Mouse (Mus musculus): ENCODE measurements around the gene Nudt1. TPM values are rescaled to one million over a fixed set of nuclear protein-coding genes. Genes with fewer than 3 reads are reported as not detected.

Gene Nudt1
- 37.0 and 38.4 TPM in 2 replicates for polyA plus RNA-seq (2015; fragmentation: Nextera tagmentation; extraction: Ambion mirVana)

DNA sequence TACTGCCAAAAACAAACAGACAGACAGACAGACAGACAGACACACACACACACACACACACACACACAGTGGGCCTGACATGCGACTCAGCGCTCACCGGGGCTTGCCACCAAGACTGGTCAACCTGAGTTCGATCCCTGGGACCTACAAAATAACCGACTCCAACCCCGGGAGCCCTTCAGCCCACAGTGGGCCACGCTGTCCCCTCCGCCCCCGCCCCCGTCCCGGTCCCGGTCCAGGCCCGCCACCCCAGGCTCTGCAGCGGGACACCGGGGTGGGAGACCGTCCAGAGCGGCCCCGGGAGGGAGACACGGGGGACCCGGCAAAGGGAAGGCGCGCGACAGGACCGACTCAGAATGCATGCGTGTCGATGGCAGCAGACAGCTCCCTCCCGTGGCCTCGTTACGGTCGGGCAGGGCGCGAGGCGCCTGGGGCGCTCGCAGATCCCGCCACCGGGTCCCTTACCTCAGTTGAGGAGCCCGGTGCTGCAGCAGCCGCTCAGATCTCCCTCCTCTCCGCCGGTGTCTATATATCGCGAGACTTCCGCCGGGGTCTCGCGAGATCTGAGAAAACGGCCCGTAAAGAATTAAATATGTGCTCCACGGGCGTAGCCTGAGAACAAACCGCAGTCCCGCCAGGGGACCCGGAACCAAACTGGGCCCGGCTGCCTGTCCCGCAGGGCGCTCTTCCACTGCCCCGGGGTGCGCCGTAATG, at the start of gene Nudt1, which contains the start of gene Mad1l1:
Gene Nudt1, plus strand, starts transcription at position 615 of the 714 bp plus-strand sequence.
Gene Mad1l1, minus strand, starts transcription at position 511 of the 714 bp plus-strand sequence.
- peak within 1 kb of the TSS; percentile 93 for H3K9ac ChIP-seq (ENCODE audit: low read length)
- H3K4me1 ChIP-seq (ENCODE audit: control insufficient read depth, insufficient read depth, low read length): peaks cover 7% of the 10 kb centered on the region
- peak within 1 kb of the TSS; percentile 56 for H3K4me2 ChIP-seq (ENCODE audit: low read depth, low read length)
- peak; percentile 94 for ATAC-seq (ENCODE audit: insufficient read depth, low FRiP score)
- H3K27ac ChIP-seq (ENCODE audit: low read length): peak within 1 kb of the TSS; percentile 75
- H3K27me3 ChIP-seq (ENCODE audit: control insufficient read depth, insufficient read depth, low read length): no peaks in the 10 kb centered on the region
- no peaks in the 10 kb centered on the region for H3K9me3 ChIP-seq (replicated peaks; ENCODE audit: control insufficient read depth, low read length)
- peak within 1 kb of the TSS; percentile 72 for H3K4me3 ChIP-seq (replicated peaks; ENCODE audit: low read length)
- under 1% methylated on average over 60 of the region's 60 CpGs for WGBS
- H3K36me3 ChIP-seq (ENCODE audit: control insufficient read depth, insufficient read depth, low read length): no peaks in the 10 kb centered on the region

DNA sequence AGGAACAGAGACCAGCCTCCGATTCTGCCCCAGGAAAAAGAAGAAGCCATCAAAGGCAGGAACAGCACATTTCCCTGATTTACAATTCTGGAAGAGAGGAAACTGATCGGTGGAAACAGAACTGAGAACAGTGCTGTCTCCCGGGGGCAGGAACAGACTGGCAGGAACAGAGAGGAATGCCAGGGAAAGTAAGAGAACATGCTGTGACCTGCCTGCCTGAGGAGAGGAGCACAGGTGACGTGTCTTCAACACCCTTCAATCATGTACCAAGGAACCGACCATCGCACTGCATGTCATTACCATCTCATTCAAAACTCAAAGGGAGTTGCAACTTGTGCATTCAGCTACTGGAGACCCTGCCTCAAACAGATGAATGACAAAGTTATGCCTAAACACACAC, 44.7 kb upstream of the Nudt1 start:
- H3K9ac ChIP-seq (ENCODE audit: low read length): no peak overlapping the region
- no peaks in the 10 kb centered on the region for H3K9me3 ChIP-seq (replicated peaks; ENCODE audit: control insufficient read depth, low read length)
- no peak overlapping the region for H3K4me2 ChIP-seq (ENCODE audit: low read depth, low read length)
- ATAC-seq (ENCODE audit: insufficient read depth, low FRiP score): no peak
- no peak overlapping the region for H3K27ac ChIP-seq (ENCODE audit: low read length)
- H3K4me3 ChIP-seq (replicated peaks; ENCODE audit: low read length): no peak overlapping the region
- WGBS: 85% methylated on average over 6 of the region's 6 CpGs
- H3K27me3 ChIP-seq (ENCODE audit: control insufficient read depth, insufficient read depth, low read length): no peaks in the 10 kb centered on the region
- no peaks in the 10 kb centered on the region for H3K36me3 ChIP-seq (ENCODE audit: control insufficient read depth, insufficient read depth, low read length)
- no peaks in the 10 kb centered on the region for H3K4me1 ChIP-seq (ENCODE audit: control insufficient read depth, insufficient read depth, low read length)

- H3K36me3 ChIP-seq (ENCODE audit: control insufficient read depth, insufficient read depth, low read length): no peaks in the 10 kb centered on the region
- ATAC-seq (ENCODE audit: insufficient read depth, low FRiP score): no peak
- no peaks in the 10 kb centered on the region for H3K9me3 ChIP-seq (replicated peaks; ENCODE audit: control insufficient read depth, low read length)
- WGBS: 83% methylated on average over 9 of the region's 9 CpGs
- no peak overlapping the region for H3K9ac ChIP-seq (ENCODE audit: low read length)
- 0 out of 2 replicates have a peak, but pooled peaks cover 3% of the 10 kb centered on the region for H3K4me1 ChIP-seq (ENCODE audit: control insufficient read depth, insufficient read depth, low read length)
- no peak overlapping the region for H3K4me2 ChIP-seq (ENCODE audit: low read depth, low read length)
- no peak overlapping the region for H3K4me3 ChIP-seq (replicated peaks; ENCODE audit: low read length)
- H3K27ac ChIP-seq (ENCODE audit: low read length): no peak overlapping the region
- no peaks in the 10 kb centered on the region for H3K27me3 ChIP-seq (ENCODE audit: control insufficient read depth, insufficient read depth, low read length)
Observed at GRCm38 (mm10) chr5:140280205-140280604, 41.3 kb upstream of the Nudt1 start.

DNA sequence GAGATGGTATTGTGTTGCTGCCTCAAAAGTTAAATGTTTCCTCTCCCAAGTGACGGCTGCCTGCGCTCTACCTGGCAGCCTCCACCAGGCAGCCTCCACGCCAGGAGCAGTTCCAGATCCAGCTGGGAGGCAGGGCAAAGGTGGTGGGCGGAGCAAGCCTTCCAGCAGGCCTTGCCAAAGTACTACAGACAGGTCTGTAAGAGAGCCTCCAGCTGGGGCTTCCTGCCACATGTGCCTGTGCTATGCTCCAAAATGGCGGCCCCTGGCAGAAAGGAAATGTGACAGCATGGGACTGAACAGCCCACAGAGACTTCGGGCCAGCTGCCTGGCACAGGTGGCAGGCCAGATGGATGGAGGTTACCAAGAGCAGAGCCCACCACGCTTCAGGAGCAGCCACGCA, 39.1 kb upstream of the Nudt1 start:
- H3K36me3 ChIP-seq (ENCODE audit: control insufficient read depth, insufficient read depth, low read length): no peaks in the 10 kb centered on the region
- H3K4me1 ChIP-seq (ENCODE audit: control insufficient read depth, insufficient read depth, low read length): 0 out of 2 replicates have a peak, but pooled peaks cover 3% of the 10 kb centered on the region
- H3K27me3 ChIP-seq (ENCODE audit: control insufficient read depth, insufficient read depth, low read length): no peaks in the 10 kb centered on the region
- no peak overlapping the region for H3K9ac ChIP-seq (ENCODE audit: low read length)
- WGBS: 74% methylated on average over 8 of the region's 8 CpGs
- no peaks in the 10 kb centered on the region for H3K9me3 ChIP-seq (replicated peaks; ENCODE audit: control insufficient read depth, low read length)
- H3K4me3 ChIP-seq (replicated peaks; ENCODE audit: low read length): no peak overlapping the region
- no peak overlapping the region for H3K4me2 ChIP-seq (ENCODE audit: low read depth, low read length)
- peak; percentile 69; the same call in 1 of the 2 replicates for ATAC-seq (ENCODE audit: insufficient read depth, low FRiP score)
- no peak overlapping the region for H3K27ac ChIP-seq (ENCODE audit: low read length)

DNA sequence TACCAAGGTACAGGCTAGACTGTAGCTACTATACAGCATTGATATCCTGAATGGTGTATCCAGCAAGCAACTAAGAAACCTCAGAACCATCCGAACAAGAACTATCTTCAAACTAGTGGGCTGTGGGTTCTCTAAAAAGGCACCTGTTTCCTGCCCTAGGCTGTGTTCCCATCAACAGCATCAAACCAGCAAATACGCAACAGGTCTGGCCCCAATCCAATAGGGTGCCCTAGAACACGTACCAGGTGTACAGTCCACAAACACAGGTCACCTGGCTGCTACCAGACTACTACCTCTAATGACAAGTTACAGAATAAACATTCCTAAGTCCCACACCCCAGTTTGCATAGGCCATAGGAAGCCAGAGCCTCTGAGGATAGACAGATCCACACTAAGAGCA, 38.6 kb upstream of the Nudt1 start:
- H3K4me3 ChIP-seq (replicated peaks; ENCODE audit: low read length): no peak overlapping the region
- H3K4me2 ChIP-seq (ENCODE audit: low read depth, low read length): no peak overlapping the region
- H3K36me3 ChIP-seq (ENCODE audit: control insufficient read depth, insufficient read depth, low read length): no peaks in the 10 kb centered on the region
- H3K27me3 ChIP-seq (ENCODE audit: control insufficient read depth, insufficient read depth, low read length): no peaks in the 10 kb centered on the region
- no peak overlapping the region for H3K9ac ChIP-seq (ENCODE audit: low read length)
- no peak overlapping the region for H3K27ac ChIP-seq (ENCODE audit: low read length)
- ATAC-seq (ENCODE audit: insufficient read depth, low FRiP score): no peak
- no peaks in the 10 kb centered on the region for H3K9me3 ChIP-seq (replicated peaks; ENCODE audit: control insufficient read depth, low read length)
- 0 out of 2 replicates have a peak, but pooled peaks cover 3% of the 10 kb centered on the region for H3K4me1 ChIP-seq (ENCODE audit: control insufficient read depth, insufficient read depth, low read length)
- 90% methylated on average over 3 of the region's 3 CpGs for WGBS

- no peaks in the 10 kb centered on the region for H3K27me3 ChIP-seq (ENCODE audit: control insufficient read depth, insufficient read depth, low read length)
- no peak overlapping the region for H3K9ac ChIP-seq (ENCODE audit: low read length)
- WGBS: 92% methylated on average over 2 of the region's 2 CpGs
- H3K4me2 ChIP-seq (ENCODE audit: low read depth, low read length): no peak overlapping the region
- H3K36me3 ChIP-seq (ENCODE audit: control insufficient read depth, insufficient read depth, low read length): peaks cover 2% of the 10 kb centered on the region; the same call in 1 of the 2 replicates
- H3K4me1 ChIP-seq (ENCODE audit: control insufficient read depth, insufficient read depth, low read length): 0 out of 2 replicates have a peak, but pooled peaks cover 3% of the 10 kb centered on the region
- H3K9me3 ChIP-seq (replicated peaks; ENCODE audit: control insufficient read depth, low read length): no peaks in the 10 kb centered on the region
- no peak overlapping the region for H3K27ac ChIP-seq (ENCODE audit: low read length)
- ATAC-seq (ENCODE audit: insufficient read depth, low FRiP score): no peak
- no peak overlapping the region for H3K4me3 ChIP-seq (replicated peaks; ENCODE audit: low read length)
Observed at GRCm38 (mm10) chr5:140284011-140284410, 37.4 kb upstream of the Nudt1 start.

DNA sequence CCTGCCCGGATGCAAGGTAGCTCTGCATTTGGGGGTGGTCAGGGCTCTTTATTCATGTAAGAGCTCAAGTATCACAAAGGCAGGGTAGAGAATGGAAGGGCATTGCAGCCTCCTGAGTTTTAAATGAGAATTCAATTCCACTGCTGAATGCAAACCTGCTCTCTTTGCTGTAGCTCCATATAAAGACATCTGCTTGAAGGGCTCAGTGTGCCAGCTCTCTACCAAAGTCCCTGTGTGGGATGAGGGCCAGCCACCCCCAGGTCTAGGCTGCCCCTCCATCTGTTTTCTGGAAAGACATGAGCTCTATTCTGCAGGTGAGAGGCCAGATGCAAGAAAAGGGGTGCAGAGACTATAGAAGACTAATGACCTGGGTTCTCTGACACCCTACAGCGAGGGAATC, 36.7 kb upstream of the Nudt1 start:
- no peak for ATAC-seq (ENCODE audit: insufficient read depth, low FRiP score)
- Histone ChIP-seq H3K36me3 (ENCODE audit: control insufficient read depth, insufficient read depth, low read length) (peaks cover 9% of the 10 kb centered on the region), H3K27me3 (ENCODE audit: control insufficient read depth, insufficient read depth, low read length) (no peaks in the 10 kb centered on the region), H3K9ac (ENCODE audit: low read length) (no peak overlapping the region), H3K27ac (ENCODE audit: low read length) (no peak overlapping the region), H3K4me3 (replicated peaks; ENCODE audit: low read length) (no peak overlapping the region), H3K4me1 (ENCODE audit: control insufficient read depth, insufficient read depth, low read length) (0 out of 2 replicates have a peak, but pooled peaks cover 3% of the 10 kb centered on the region), H3K4me2 (ENCODE audit: low read depth, low read length) (no peak overlapping the region), H3K9me3 (replicated peaks; ENCODE audit: control insufficient read depth, low read length) (no peaks in the 10 kb centered on the region)
- WGBS: 80% methylated on average over 2 of the region's 2 CpGs

- Histone ChIP-seq H3K4me3 (replicated peaks; ENCODE audit: low read length) (no peak overlapping the region), H3K27ac (ENCODE audit: low read length) (no peak overlapping the region), H3K9ac (ENCODE audit: low read length) (no peak overlapping the region), H3K9me3 (replicated peaks; ENCODE audit: control insufficient read depth, low read length) (no peaks in the 10 kb centered on the region), H3K36me3 (ENCODE audit: control insufficient read depth, insufficient read depth, low read length) (peaks cover 13% of the 10 kb centered on the region), H3K4me2 (ENCODE audit: low read depth, low read length) (no peak overlapping the region), H3K27me3 (ENCODE audit: control insufficient read depth, insufficient read depth, low read length) (no peaks in the 10 kb centered on the region), H3K4me1 (ENCODE audit: control insufficient read depth, insufficient read depth, low read length) (no peaks in the 10 kb centered on the region)
- ATAC-seq (ENCODE audit: insufficient read depth, low FRiP score): no peak
- whole genome bisulfite sequencing: 84% methylated on average over 3 of the region's 3 CpGs
Observed at GRCm38 (mm10) chr5:140288287-140288686, 33.2 kb upstream of the Nudt1 start.

DNA sequence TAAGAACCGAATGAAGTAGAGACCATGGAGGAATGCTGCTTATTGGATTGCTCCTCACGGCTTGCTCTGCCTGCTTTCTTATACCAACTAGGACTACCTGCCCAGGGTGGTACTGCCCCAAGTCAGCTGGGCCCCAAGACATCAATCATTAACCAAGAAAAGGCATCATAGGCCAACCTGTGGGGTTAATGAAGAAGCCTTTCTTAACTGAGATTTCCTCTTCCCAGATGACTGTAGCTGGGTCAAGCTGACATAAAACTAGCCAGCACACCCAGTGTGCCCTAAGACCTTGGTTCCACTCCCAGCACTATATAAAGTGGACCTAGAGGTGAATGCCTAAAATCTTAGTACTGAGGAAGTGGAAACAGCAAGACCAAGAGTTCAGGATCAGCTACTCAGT, 32.3 kb upstream of the Nudt1 start:
- no peaks in the 10 kb centered on the region for H3K27me3 ChIP-seq (ENCODE audit: control insufficient read depth, insufficient read depth, low read length)
- no peaks in the 10 kb centered on the region for H3K4me1 ChIP-seq (ENCODE audit: control insufficient read depth, insufficient read depth, low read length)
- H3K4me3 ChIP-seq (replicated peaks; ENCODE audit: low read length): no peak overlapping the region
- H3K9me3 ChIP-seq (replicated peaks; ENCODE audit: control insufficient read depth, low read length): no peaks in the 10 kb centered on the region
- H3K4me2 ChIP-seq (ENCODE audit: low read depth, low read length): no peak overlapping the region
- H3K27ac ChIP-seq (ENCODE audit: low read length): no peak overlapping the region
- peaks cover 13% of the 10 kb centered on the region for H3K36me3 ChIP-seq (ENCODE audit: control insufficient read depth, insufficient read depth, low read length)
- no peak overlapping the region for H3K9ac ChIP-seq (ENCODE audit: low read length)
- WGBS: 92% methylated on average over 2 of the region's 2 CpGs
- no peak for ATAC-seq (ENCODE audit: insufficient read depth, low FRiP score)
